Mouse (Mus musculus) intestine, embryonic 15.5 days (tissue): Measurements from ENCODE around the gene Creb3l4. TPM values are rescaled to one million over a fixed set of nuclear protein-coding genes. Genes with fewer than 3 reads are reported as not detected.

Experiments
- ATAC-seq: fragments of 200-750 bp; cut with Nextera tagmentation; 2 replicates; pipeline ENCODE4 v1.8.0; 2017; ENCODE audit warnings: moderate TSS enrichment, moderate library complexity
- H3K27ac ChIP-seq: fragments of 300-500 bp; sonication (generic); 2 replicates; pipeline ENCODE4 v1.5.1; 2015; ENCODE audit warnings: mild to moderate bottlenecking, inconsistent platforms
- H3K27me3 ChIP-seq: fragments of 300-500 bp; sonication (generic); replicated peaks from 2 replicates; pipeline ENCODE4 v1.6.1; 2015; ENCODE audit warnings: inconsistent platforms
- H3K36me3 ChIP-seq: fragments of 300-500 bp; sonication (generic); 2 replicates; pipeline ENCODE4 v1.6.1; 2015; ENCODE audit warnings: inconsistent platforms
- H3K4me1 ChIP-seq: fragments of 300-500 bp; sonication (generic); replicated peaks from 2 replicates; pipeline ENCODE4 v1.6.1; 2015; ENCODE audit warnings: inconsistent platforms
- H3K4me2 ChIP-seq: fragments of 300-500 bp; sonication (generic); replicated peaks from 2 replicates; pipeline ENCODE4 v1.6.1; 2015; ENCODE audit warnings: mild to moderate bottlenecking, inconsistent platforms
- H3K4me3 ChIP-seq: fragments of 300-500 bp; sonication (generic); replicated peaks from 2 replicates; pipeline ENCODE4 v1.5.1; 2015; ENCODE audit warnings: inconsistent platforms
- H3K9ac ChIP-seq: fragments of 300-500 bp; sonication (generic); 2 replicates; pipeline ENCODE4 v1.6.1; 2015; ENCODE audit warnings: inconsistent platforms
- H3K9me3 ChIP-seq: fragments of 300-500 bp; sonication (generic); 2 replicates; pipeline ENCODE4 v1.6.1; 2016; ENCODE audit warnings: inconsistent platforms
- WGBS: fragments of 180-500 bp; shearing (Covaris S2); methylation state at CpG from one replicate; pipeline ENCODE4 v1.1.7; 2015; 5-methylcytosine and 5-hydroxymethylcytosine counted together
- polyA plus RNA-seq: library from polyadenylated mRNA; unstranded; fragments of >200 nt; fragmentation: Nextera tagmentation; extraction: Ambion mirVana; gene quantifications from 2 replicates; pipeline ENCODE4 v1.2.1, GENCODE M21; 2015

The Creb3l4 gene
- polyA plus RNA-seq, 1 experiment from 2014 or later: 10.7 TPM

GRCm38 (mm10) chr3:90220531-90220951 is 22.8 kb downstream of the Creb3l4 start:
- Histone ChIP-seq H3K9ac (peak overlapping the region; percentile 55), H3K4me2 (peak overlapping the region; percentile 80), H3K27ac (peak overlapping the region; percentile 89), H3K36me3 (0 out of 2 replicates have a peak, but pooled peaks cover 4% of the 10 kb centered on the region), H3K4me1 (peaks cover 9% of the 10 kb centered on the region), H3K27me3 (no peaks in the 10 kb centered on the region), H3K9me3 (no peaks in the 10 kb centered on the region), H3K4me3 (peak overlapping the region; percentile 53)
- ATAC-seq: peak; percentile 90
- WGBS: under 1% methylated on average over 20 of the region's 20 CpGs

- Histone ChIP-seq H3K36me3 (0 out of 2 replicates have a peak, but pooled peaks cover 4% of the 10 kb centered on the region), H3K4me2 (peak overlapping the region; percentile 80), H3K27ac (peak overlapping the region; percentile 89), H3K27me3 (no peaks in the 10 kb centered on the region), H3K4me3 (peak overlapping the region; percentile 53), H3K4me1 (peaks cover 9% of the 10 kb centered on the region), H3K9me3 (no peaks in the 10 kb centered on the region), H3K9ac (peak overlapping the region; percentile 55; the same call in 1 of the 2 replicates)
- peak; percentile 71 for ATAC-seq
- WGBS: 9% methylated on average over 6 of the region's 6 CpGs
Observed at GRCm38 (mm10) chr3:90220088-90220487, 23.2 kb downstream of the Creb3l4 start.

- Histone ChIP-seq H3K36me3 (peaks cover 3% of the 10 kb centered on the region; the same call in 1 of the 2 replicates), H3K4me3 (no peak overlapping the region), H3K4me1 (peaks cover 16% of the 10 kb centered on the region), H3K9ac (no peak overlapping the region), H3K27ac (no peak overlapping the region), H3K9me3 (no peaks in the 10 kb centered on the region), H3K4me2 (no peak overlapping the region), H3K27me3 (no peaks in the 10 kb centered on the region)
- 36% methylated on average over 1 of the region's 1 CpGs for WGBS
- ATAC-seq: no peak
Observed at GRCm38 (mm10) chr3:90215825-90216380, 27.4 kb downstream of the Creb3l4 start.

DNA sequence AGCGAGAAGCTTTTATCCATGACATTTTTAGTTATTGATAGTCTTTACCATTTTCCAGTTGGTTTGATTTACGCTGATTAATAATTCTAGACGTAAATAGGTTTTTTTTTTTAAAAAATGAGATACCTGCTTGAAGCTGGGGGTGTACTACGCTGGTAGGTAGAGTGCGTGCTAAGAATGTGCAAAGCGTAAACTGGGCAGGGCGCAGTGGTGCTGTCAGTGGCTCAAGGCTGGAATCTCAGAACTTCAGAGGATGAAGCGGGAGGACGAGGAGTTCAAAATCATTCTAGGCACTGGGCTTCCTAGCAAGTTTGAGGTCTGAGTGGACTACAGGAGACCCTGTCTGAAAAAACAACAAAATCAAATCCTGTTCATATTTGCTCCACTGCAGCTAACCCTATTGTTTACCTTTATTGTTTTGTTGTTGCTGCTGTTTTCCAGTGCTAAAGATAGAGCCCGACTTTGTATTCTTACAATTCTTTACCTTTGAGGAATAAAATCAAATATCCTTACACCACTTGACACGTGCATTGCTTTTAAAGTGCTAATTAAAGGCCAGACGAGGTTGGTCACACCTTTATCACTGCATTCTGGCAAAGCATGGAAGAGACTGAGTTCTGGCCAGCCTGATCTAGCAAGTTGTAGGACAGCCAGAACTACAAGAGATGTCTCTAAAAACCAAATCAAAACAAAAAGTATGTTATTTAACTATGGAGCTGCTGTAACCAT is 29.2 kb downstream of the Creb3l4 start:
- Histone ChIP-seq H3K4me3 (peak overlapping the region; percentile 60), H3K4me2 (peak overlapping the region; percentile 53), H3K9me3 (no peaks in the 10 kb centered on the region), H3K36me3 (peaks cover 12% of the 10 kb centered on the region), H3K27ac (no peak overlapping the region), H3K27me3 (no peaks in the 10 kb centered on the region), H3K9ac (no peak overlapping the region; the same call in 1 of the 2 replicates), H3K4me1 (peaks cover 20% of the 10 kb centered on the region)
- WGBS: 13% methylated on average over 12 of the region's 12 CpGs
- peak; percentile 66 for ATAC-seq

DNA sequence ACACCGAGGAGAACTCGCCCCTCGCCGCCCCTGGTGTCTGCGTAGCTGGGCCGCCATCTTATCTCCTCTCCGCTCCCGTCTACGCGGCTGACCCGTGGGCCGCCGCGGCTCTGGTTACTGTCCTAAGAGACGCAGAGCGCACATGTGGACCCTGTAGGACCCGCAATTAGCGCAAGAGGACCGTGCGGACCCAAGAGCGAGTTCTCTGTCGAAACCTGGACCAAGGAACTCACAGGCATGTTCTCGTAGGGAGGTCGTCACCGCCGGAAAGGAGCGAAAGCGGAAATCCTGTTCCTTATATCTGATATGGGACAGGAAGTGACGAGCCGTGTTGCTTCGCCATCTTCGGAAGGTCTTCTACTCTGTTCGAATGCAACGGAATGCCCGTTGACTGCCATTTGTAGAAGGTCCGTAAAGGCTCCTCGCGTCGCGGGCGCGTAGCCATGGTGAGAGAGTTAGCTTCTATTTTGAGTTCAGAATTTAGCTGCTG is 29.9 kb downstream of the Creb3l4 start, which contains the start of the genes Rps27 and Rab13:
Rps27 (minus strand) TSS at position 275 of the 490 bp plus-strand sequence.
Rab13 (plus strand) TSS at position 319 of the 490 bp plus-strand sequence.
- Histone ChIP-seq H3K4me3 (peak within 1 kb of the TSS; percentile 60), H3K4me2 (peak within 1 kb of the TSS; percentile 82), H3K9ac (peak within 1 kb of the TSS; percentile 73), H3K4me1 (peaks cover 20% of the 10 kb centered on the region), H3K27me3 (no peaks in the 10 kb centered on the region), H3K36me3 (peaks cover 19% of the 10 kb centered on the region), H3K27ac (peak within 1 kb of the TSS; percentile 64), H3K9me3 (no peaks in the 10 kb centered on the region)
- peak; percentile 96 for ATAC-seq
- WGBS: under 1% methylated on average over 42 of the region's 42 CpGs

- peaks cover 21% of the 10 kb centered on the region for H3K36me3 ChIP-seq
- peak overlapping the region; percentile 73 for H3K9ac ChIP-seq
- H3K27me3 ChIP-seq: no peaks in the 10 kb centered on the region
- H3K4me2 ChIP-seq: peak overlapping the region; percentile 82
- 11% methylated on average over 5 of the region's 5 CpGs for WGBS
- H3K4me3 ChIP-seq: peak overlapping the region; percentile 60
- peaks cover 20% of the 10 kb centered on the region for H3K4me1 ChIP-seq
- H3K27ac ChIP-seq: no peak overlapping the region
- no peak for ATAC-seq
- no peaks in the 10 kb centered on the region for H3K9me3 ChIP-seq
Observed at GRCm38 (mm10) chr3:90212723-90213122, 30.6 kb downstream of the Creb3l4 start.

DNA sequence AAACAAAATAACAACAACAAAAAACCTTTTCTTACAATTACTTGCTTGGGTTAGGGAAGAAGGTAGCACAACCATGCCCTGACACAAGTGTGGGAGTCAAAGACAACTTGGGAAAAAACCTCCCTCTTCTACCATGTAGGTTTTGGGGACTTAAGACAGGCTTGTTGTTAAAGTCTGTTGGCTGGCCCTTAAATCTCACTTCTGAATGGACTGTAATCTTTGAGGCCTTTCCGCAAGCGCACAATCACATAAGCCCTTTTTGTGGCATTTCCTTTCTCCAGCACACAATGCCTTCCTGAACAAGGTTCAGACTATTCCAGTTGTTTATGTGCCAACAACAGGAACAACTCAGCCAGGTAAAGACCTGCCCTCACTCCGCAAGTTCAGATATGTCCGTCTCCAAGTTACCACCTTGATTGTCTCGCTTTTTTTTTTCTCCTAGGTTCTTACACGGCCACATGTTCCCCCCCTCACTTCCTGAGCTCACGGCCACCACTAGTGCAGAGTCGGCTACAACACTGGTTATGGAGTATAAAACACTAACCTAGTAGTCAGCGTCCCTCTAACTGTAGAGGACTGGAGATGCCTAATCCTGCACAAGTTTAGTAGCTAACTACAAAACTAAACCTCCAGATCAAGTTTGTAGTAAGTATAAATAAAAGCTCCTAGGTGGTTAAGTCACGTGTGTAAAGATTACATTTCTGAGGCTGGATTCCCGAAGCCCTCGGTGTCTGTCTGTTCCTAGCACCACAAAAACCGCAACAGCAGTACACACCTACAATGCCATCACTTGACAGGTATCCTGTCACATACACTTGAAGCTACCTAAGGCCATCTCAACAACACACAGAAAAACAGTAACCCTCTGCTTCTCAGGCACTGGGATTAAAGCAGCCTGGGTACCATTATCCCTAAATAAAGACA is 31.6 kb downstream of the Creb3l4 start:
- Histone ChIP-seq H3K9me3 (no peaks in the 10 kb centered on the region), H3K4me3 (peak overlapping the region; percentile 60), H3K4me2 (peak overlapping the region; percentile 82), H3K4me1 (peaks cover 20% of the 10 kb centered on the region), H3K9ac (peak overlapping the region; percentile 73; the same call in 1 of the 2 replicates), H3K36me3 (peaks cover 21% of the 10 kb centered on the region), H3K27ac (no peak overlapping the region; the same call in 1 of the 2 replicates), H3K27me3 (no peaks in the 10 kb centered on the region)
- WGBS: 66% methylated on average over 13 of the region's 13 CpGs
- ATAC-seq: no peak

DNA sequence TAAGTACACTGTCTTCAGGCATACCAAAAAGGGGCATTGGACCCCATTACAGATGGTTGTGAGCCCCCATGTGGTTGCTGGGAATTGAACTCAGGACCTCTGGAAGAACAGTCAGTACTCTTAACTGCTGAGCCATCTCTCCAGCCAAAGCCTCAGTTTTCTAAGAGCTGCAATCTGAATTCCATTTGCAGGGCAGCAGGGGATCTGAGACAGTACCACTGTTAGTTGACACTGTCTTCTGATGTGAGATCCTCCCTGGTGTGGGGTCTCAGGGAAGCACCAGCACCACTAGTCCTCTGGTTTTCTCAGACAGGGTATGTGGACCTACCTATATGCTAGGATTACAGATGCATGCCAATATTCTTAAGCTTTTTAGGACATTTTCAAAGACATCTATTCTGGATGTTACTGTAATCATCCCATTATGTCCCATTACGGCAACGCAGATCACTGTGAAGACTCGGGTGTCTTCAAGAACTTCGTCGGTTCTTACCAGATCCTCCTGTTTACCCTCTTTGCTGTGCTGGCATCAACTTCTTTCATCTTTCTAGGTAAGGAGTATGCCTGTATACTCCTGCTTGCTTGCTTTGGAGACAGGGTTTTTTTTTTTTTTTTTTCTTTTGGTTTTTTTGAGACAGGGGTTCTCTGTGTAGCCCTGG is 33.3 kb downstream of the Creb3l4 start:
- Histone ChIP-seq H3K4me3 (no peak overlapping the region), H3K27me3 (no peaks in the 10 kb centered on the region), H3K4me2 (no peak overlapping the region), H3K9me3 (no peaks in the 10 kb centered on the region), H3K4me1 (peaks cover 20% of the 10 kb centered on the region), H3K36me3 (peaks cover 21% of the 10 kb centered on the region), H3K9ac (no peak overlapping the region), H3K27ac (no peak overlapping the region)
- ATAC-seq: no peak
- 93% methylated on average over 5 of the region's 5 CpGs for WGBS

GRCm38 (mm10) chr3:90208662-90209061 is 34.6 kb downstream of the Creb3l4 start:
- WGBS: 81% methylated on average over 2 of the region's 2 CpGs

DNA sequence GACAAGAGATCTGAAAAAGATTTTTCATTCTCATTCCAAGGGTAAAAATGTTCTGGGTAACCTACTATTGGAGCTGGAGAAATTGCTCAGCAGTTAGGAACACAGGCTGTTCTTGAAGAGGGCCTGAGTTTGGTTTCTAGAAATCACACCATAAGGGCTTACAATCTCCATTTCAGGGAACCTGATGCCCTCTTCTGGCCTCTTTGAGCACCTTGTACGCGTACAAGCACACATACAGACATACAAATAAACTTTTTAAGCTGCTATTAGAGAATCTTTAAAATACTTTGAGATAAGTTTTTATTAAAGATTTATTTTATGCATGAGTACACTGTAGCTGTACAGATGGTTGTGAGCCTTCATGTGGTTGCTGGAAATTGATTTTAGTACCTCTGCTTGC is 38.7 kb downstream of the Creb3l4 start:
- Histone ChIP-seq H3K4me2 (no peak overlapping the region), H3K9ac (no peak overlapping the region), H3K4me1 (no peaks in the 10 kb centered on the region), H3K36me3 (peaks cover 9% of the 10 kb centered on the region; the same call in 1 of the 2 replicates), H3K4me3 (no peak overlapping the region), H3K27ac (no peak overlapping the region), H3K27me3 (no peaks in the 10 kb centered on the region), H3K9me3 (no peaks in the 10 kb centered on the region)
- no peak for ATAC-seq
- WGBS: 95% methylated on average over 2 of the region's 2 CpGs

More at GRCm38 (mm10) chr3:90208662-90209061, 34.6 kb downstream of the Creb3l4 start:
- no peaks in the 10 kb centered on the region for H3K9me3 ChIP-seq
- no peak overlapping the region for H3K27ac ChIP-seq
- H3K36me3 ChIP-seq: peaks cover 21% of the 10 kb centered on the region
- no peak for ATAC-seq
- peaks cover 20% of the 10 kb centered on the region for H3K4me1 ChIP-seq
- no peaks in the 10 kb centered on the region for H3K27me3 ChIP-seq
- H3K9ac ChIP-seq: no peak overlapping the region
- no peak overlapping the region for H3K4me2 ChIP-seq
- H3K4me3 ChIP-seq: no peak overlapping the region

DNA sequence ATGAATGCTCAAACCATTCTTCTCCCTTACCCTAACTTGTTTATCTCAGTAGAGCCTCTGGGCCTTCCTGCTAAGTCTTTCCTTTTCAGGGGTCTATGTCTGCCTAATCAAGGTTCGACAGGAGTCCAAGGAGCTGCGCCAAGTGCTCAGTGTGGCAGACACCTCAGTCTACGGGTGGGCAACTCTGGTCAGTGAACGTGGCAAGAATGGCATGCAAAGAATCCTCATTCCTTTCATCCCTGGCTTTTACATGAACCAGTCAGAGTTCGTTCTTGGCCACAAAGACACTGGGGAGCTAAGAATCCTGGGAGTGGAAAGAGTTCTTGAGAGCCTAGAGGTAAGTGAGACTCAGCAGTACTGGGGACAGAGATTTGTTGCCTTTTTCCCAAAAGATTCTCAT is 39.7 kb downstream of the Creb3l4 start:
- Histone ChIP-seq H3K9me3 (no peaks in the 10 kb centered on the region), H3K27ac (no peak overlapping the region), H3K9ac (no peak overlapping the region), H3K4me3 (no peak overlapping the region), H3K4me2 (no peak overlapping the region), H3K36me3 (peaks cover 4% of the 10 kb centered on the region; the same call in 1 of the 2 replicates), H3K4me1 (no peaks in the 10 kb centered on the region), H3K27me3 (no peaks in the 10 kb centered on the region)
- WGBS: 62% methylated on average over 5 of the region's 5 CpGs
- no peak for ATAC-seq
